Mouse (Mus musculus): ENCODE results near the gene Dolpp1. TPM values are rescaled to one million over a fixed set of nuclear protein-coding genes. Genes with fewer than 3 reads are reported as not detected.

Dolpp1 gene
- total and polyA plus RNA-seq, 3 experiments = 5.9 to 25.1 (median 9.0) TPM

GRCm38 (mm10) chr2:30371544-30371943, 20.5 kb upstream of the Dolpp1 start:
- Histone ChIP-seq H3K36me3 (ENCODE audit: control insufficient read depth, insufficient read depth, low read length) (no peaks in the 10 kb centered on the region), H3K4me3 (no peak overlapping the region), H3K27me3 (ENCODE audit: control insufficient read depth, insufficient read depth, low read length) (no peaks in the 10 kb centered on the region), H3K79me2 (replicated peaks; ENCODE audit: control insufficient read depth, insufficient read depth, low read length) (no peaks in the 10 kb centered on the region), H3K9ac (ENCODE audit: low read depth, low read length) (no peak overlapping the region), H3K4me1 (ENCODE audit: control insufficient read depth, insufficient read depth, low read length) (no peaks in the 10 kb centered on the region; the same call in 1 of the 2 replicates), H3K27ac (no peak overlapping the region)
- 98% methylated on average over 8 of the region's 8 CpGs for WGBS
- intact Hi-C loops (cut with DNase I) = no loop called here
- DNase-seq = no peak
- no peak for TF ChIP-seq CTCF (IDR thresholded peaks at IDR 0.05)
- no peak for TF ChIP-seq POLR2A (IDR thresholded peaks at IDR 0.05; ENCODE audit: insufficient read depth, low read depth, low read length)

- no peaks in the 10 kb centered on the region for H3K27me3 ChIP-seq (ENCODE audit: control insufficient read depth, insufficient read depth, low read length)
- intact Hi-C loops (cut with DNase I) = no loop called here
- TF ChIP-seq CTCF (IDR thresholded peaks at IDR 0.05) (no peak), POLR2A (IDR thresholded peaks at IDR 0.05; ENCODE audit: insufficient read depth, low read depth, low read length) (no peak), EP300 (IDR thresholded peaks at IDR 0.05; ENCODE audit: insufficient read depth, low read depth, low read length) (no peak)
- H3K79me2 ChIP-seq (replicated peaks; ENCODE audit: control insufficient read depth, insufficient read depth, low read length) = no peaks in the 10 kb centered on the region
- H3K4me3 ChIP-seq = no peak overlapping the region
- no peak overlapping the region for H3K27ac ChIP-seq
- H3K9ac ChIP-seq (ENCODE audit: low read depth, low read length) = no peak overlapping the region
- 94% methylated on average over 5 of the region's 5 CpGs for WGBS
- no peak for DNase-seq
- H3K4me1 ChIP-seq (ENCODE audit: control insufficient read depth, insufficient read depth, low read length) = no peaks in the 10 kb centered on the region
- H3K36me3 ChIP-seq (ENCODE audit: control insufficient read depth, insufficient read depth, low read length) = no peaks in the 10 kb centered on the region
Measured at GRCm38 (mm10) chr2:30372726-30373125, 19.3 kb upstream of the Dolpp1 start.

- no peaks in the 10 kb centered on the region for H3K79me2 ChIP-seq (replicated peaks; ENCODE audit: control insufficient read depth, insufficient read depth, low read length)
- 85% methylated on average over 10 of the region's 10 CpGs for WGBS
- H3K4me1 ChIP-seq (ENCODE audit: control insufficient read depth, insufficient read depth, low read length) = no peaks in the 10 kb centered on the region; the same call in none of the 2 replicates
- DNase-seq = no peak
- no peaks in the 10 kb centered on the region for H3K27me3 ChIP-seq (ENCODE audit: control insufficient read depth, insufficient read depth, low read length)
- no peak overlapping the region for H3K27ac ChIP-seq
- TF ChIP-seq POLR2A (IDR thresholded peaks at IDR 0.05; ENCODE audit: insufficient read depth, low read depth, low read length) (no peak), CTCF (IDR thresholded peaks at IDR 0.05) (no peak), EP300 (IDR thresholded peaks at IDR 0.05; ENCODE audit: insufficient read depth, low read depth, low read length) (no peak)
- intact Hi-C loops (cut with DNase I) = no loop called here
- no peak overlapping the region for H3K9ac ChIP-seq (ENCODE audit: low read depth, low read length)
- no peaks in the 10 kb centered on the region for H3K36me3 ChIP-seq (ENCODE audit: control insufficient read depth, insufficient read depth, low read length)
- no peak overlapping the region for H3K4me3 ChIP-seq
Measured at GRCm38 (mm10) chr2:30375893-30376292, 16.2 kb upstream of the Dolpp1 start.

GRCm38 (mm10) chr2:30377721-30378120, 14.3 kb upstream of the Dolpp1 start:
- Histone ChIP-seq H3K9ac (ENCODE audit: low read depth, low read length) (no peak overlapping the region), H3K27me3 (ENCODE audit: control insufficient read depth, insufficient read depth, low read length) (no peaks in the 10 kb centered on the region), H3K79me2 (replicated peaks; ENCODE audit: control insufficient read depth, insufficient read depth, low read length) (no peaks in the 10 kb centered on the region), H3K27ac (no peak overlapping the region), H3K36me3 (ENCODE audit: control insufficient read depth, insufficient read depth, low read length) (no peaks in the 10 kb centered on the region), H3K4me1 (ENCODE audit: control insufficient read depth, insufficient read depth, low read length) (peaks cover 5% of the 10 kb centered on the region), H3K4me3 (no peak overlapping the region)
- no peak for DNase-seq
- TF ChIP-seq CTCF (IDR thresholded peaks at IDR 0.05) (0 out of 2 replicates have a peak, but pooled peaks have one; percentile 4), EP300 (IDR thresholded peaks at IDR 0.05; ENCODE audit: insufficient read depth, low read depth, low read length) (no peak), POLR2A (IDR thresholded peaks at IDR 0.05; ENCODE audit: insufficient read depth, low read depth, low read length) (no peak)
- intact Hi-C loops (cut with DNase I) = no loop called here
- WGBS = 77% methylated on average over 5 of the region's 5 CpGs

- Histone ChIP-seq H3K27me3 (ENCODE audit: control insufficient read depth, insufficient read depth, low read length) (no peaks in the 10 kb centered on the region), H3K4me1 (ENCODE audit: control insufficient read depth, insufficient read depth, low read length) (peaks cover 5% of the 10 kb centered on the region), H3K9ac (ENCODE audit: low read depth, low read length) (no peak overlapping the region), H3K27ac (no peak overlapping the region), H3K79me2 (replicated peaks; ENCODE audit: control insufficient read depth, insufficient read depth, low read length) (no peaks in the 10 kb centered on the region), H3K36me3 (ENCODE audit: control insufficient read depth, insufficient read depth, low read length) (no peaks in the 10 kb centered on the region), H3K4me3 (no peak overlapping the region)
- no peak for TF ChIP-seq POLR2A (IDR thresholded peaks at IDR 0.05; ENCODE audit: insufficient read depth, low read depth, low read length)
- TF ChIP-seq CTCF (IDR thresholded peaks at IDR 0.05) = no peak
- no peak for TF ChIP-seq EP300 (IDR thresholded peaks at IDR 0.05; ENCODE audit: insufficient read depth, low read depth, low read length)
- no peak for DNase-seq
- intact Hi-C loops (cut with DNase I) = no loop called here
- WGBS = 61% methylated on average over 7 of the region's 7 CpGs
Measured at GRCm38 (mm10) chr2:30379307-30379706, 12.7 kb upstream of the Dolpp1 start.

GRCm38 (mm10) chr2:30380564-30381376, 11.3 kb upstream of the Dolpp1 start:
- DNase-seq = peak in 1 of 2 experiments; percentile 54
- Histone ChIP-seq H3K9ac (ENCODE audit: low read depth, low read length) (no peak overlapping the region), H3K4me1 (ENCODE audit: control insufficient read depth, insufficient read depth, low read length) (peaks cover 5% of the 10 kb centered on the region), H3K36me3 (ENCODE audit: control insufficient read depth, insufficient read depth, low read length) (no peaks in the 10 kb centered on the region), H3K79me2 (replicated peaks; ENCODE audit: control insufficient read depth, insufficient read depth, low read length) (no peaks in the 10 kb centered on the region), H3K27ac (peak overlapping the region; percentile 61), H3K27me3 (ENCODE audit: control insufficient read depth, insufficient read depth, low read length) (no peaks in the 10 kb centered on the region), H3K4me3 (no peak overlapping the region)
- WGBS = 62% methylated on average over 10 of the region's 10 CpGs
- TF ChIP-seq EP300 (IDR thresholded peaks at IDR 0.05; ENCODE audit: insufficient read depth, low read depth, low read length) (no peak), POLR2A (IDR thresholded peaks at IDR 0.05; ENCODE audit: insufficient read depth, low read depth, low read length) (no peak), CTCF (IDR thresholded peaks at IDR 0.05) (no peak)
- intact Hi-C loops (cut with DNase I) = no loop called here

Data from heart, adult 2 months (tissue).